In genomic region chr1:190844356-190844755, GRCm38 (mm10) we compare ENCODE assay signal across 17 mouse cellular contexts.
"Had no signal": no experiment of that assay in that cellular context is flagged by ENCODE, and none has a peak within 500 bp of the region (broad histone marks: within the 10 kb centered on the region; RNA-seq: fewer than 3 reads in every experiment).

No protein-coding gene starts in this region.

- H3K4me2 ChIP-seq: lung, embryonic 15.5 days; midbrain, embryonic 11.5 days; midbrain, embryonic 13.5 days; midbrain, embryonic 15.5 days; neural tube, embryonic 12.5 days; stomach, embryonic 15.5 days had no signal

- H3K27me3 ChIP-seq: lung, embryonic 15.5 days; megakaryocyte, embryonic 14.5 days; midbrain, embryonic 13.5 days; midbrain, embryonic 15.5 days; neural tube, embryonic 12.5 days; stomach, embryonic 15.5 days had no signal

- DNase-seq: lung, adult 2 months; lung, postnatal 14 days; lung, postnatal 36 days; right cerebral cortex, postnatal 14 days; thymus, adult 2 months; thymus, postnatal 25 days; thymus, postnatal 4 days had no signal

- ATAC-seq: lung, postnatal 0 days; midbrain, embryonic 13.5 days; midbrain, embryonic 15.5 days had no signal

- H3K4me3 ChIP-seq: lung, embryonic 15.5 days; megakaryocyte, embryonic 14.5 days; midbrain, embryonic 13.5 days; midbrain, embryonic 15.5 days; neural tube, embryonic 12.5 days; stomach, embryonic 15.5 days had no signal

- H3K36me3 ChIP-seq: midbrain, embryonic 15.5 days had no signal

- H3K9ac ChIP-seq: lung, embryonic 15.5 days; midbrain, embryonic 13.5 days; midbrain, embryonic 15.5 days; neural tube, embryonic 12.5 days; stomach, embryonic 15.5 days had no signal

- H3K9me3 ChIP-seq: lung, embryonic 15.5 days; megakaryocyte, embryonic 14.5 days; midbrain, embryonic 13.5 days; midbrain, embryonic 15.5 days; neural tube, embryonic 12.5 days; stomach, embryonic 15.5 days had no signal

- H3K4me1 ChIP-seq: lung, embryonic 15.5 days; midbrain, embryonic 13.5 days; midbrain, embryonic 15.5 days; stomach, embryonic 15.5 days had no signal

- H3K27ac ChIP-seq: lung, embryonic 15.5 days; macrophage; midbrain, embryonic 13.5 days; midbrain, embryonic 15.5 days; neural tube, embryonic 12.5 days; stomach, embryonic 15.5 days; stomach, postnatal 0 days had no signal
